Mouse (Mus musculus): ENCODE results near the gene Slc2a1. TPM values are rescaled to one million over a fixed set of nuclear protein-coding genes. Genes with fewer than 3 reads are reported as not detected.

The Slc2a1 gene
- total and polyA plus RNA-seq, 3 experiments = 33.4 to 64.9 (median 46.2) TPM

DNA sequence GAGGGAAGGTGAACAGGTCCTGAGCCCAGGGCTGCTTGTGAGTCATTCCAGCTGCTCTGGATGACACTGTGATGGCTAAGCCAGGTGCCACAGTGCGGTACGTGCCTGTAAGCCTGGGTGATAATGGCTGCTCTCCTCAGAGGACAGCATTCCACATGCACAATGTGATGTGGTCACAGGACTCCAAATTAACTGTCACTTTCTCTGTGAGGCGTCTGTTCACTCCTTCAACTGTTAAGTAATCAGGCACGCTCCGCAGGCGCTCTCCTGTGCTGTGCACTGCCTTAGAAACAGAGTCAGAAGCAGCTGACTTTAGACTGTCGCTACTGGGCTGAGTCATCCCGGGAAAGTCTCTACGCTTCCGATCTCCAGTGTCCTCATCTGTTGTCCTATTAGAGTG is 32.7 kb downstream of the Slc2a1 start:
- dilution Hi-C loops (cut with MboI; ENCODE audit: extremely low pct_ligation_motif_present, extremely low pct_unique_long_range_greater_than_20kb, low sequenced_read_pairs) (no loop called here), in situ Hi-C loops (cut with MboI; ENCODE audit: low pct_ligation_motif_present, low pct_unique_long_range_greater_than_20kb, low sequenced_read_pairs) (no loop called here)
- peaks cover 3 to 9% of the 10 kb centered on the region in 2 experiments; a peak in 3 of 4 replicates for H3K4me1 ChIP-seq (ENCODE audit: control insufficient read depth in 1 of 2, insufficient read depth in 2 of 2)
- peaks cover 4% of the 10 kb centered on the region for H3K9me3 ChIP-seq (replicated peaks; ENCODE audit: low read length)
- DNase-seq (ENCODE audit: extremely low read depth) = no peak
- H3K9ac ChIP-seq (ENCODE audit: insufficient read depth, low read depth) = no peak overlapping the region
- H3K27me3 ChIP-seq (replicated peaks) = no peaks in the 10 kb centered on the region
- no peaks in the 10 kb centered on the region for H3K79me2 ChIP-seq (replicated peaks; ENCODE audit: control insufficient read depth, extremely low read depth, insufficient read depth, poor library complexity, severe bottlenecking)
- TF ChIP-seq KAT2A (IDR thresholded peaks at IDR 0.05; ENCODE audit: insufficient replicate concordance, low read length) (no peak), MEF2A (IDR thresholded peaks at IDR 0.05; ENCODE audit: borderline replicate concordance, low read depth, low read length) (no peak), POLR2AphosphoS2 (IDR thresholded peaks at IDR 0.05; ENCODE audit: low read depth, low read length) (no peak), USF2 (conservative IDR thresholded peaks at IDR 0.05; ENCODE audit: low read depth, low read length) (no peak), CHD2 (IDR thresholded peaks at IDR 0.05; ENCODE audit: low read length) (no peak), GABPA (IDR thresholded peaks at IDR 0.05; ENCODE audit: insufficient replicate concordance, low read depth, low read length) (no peak), SIN3A (IDR thresholded peaks at IDR 0.05; ENCODE audit: low read length) (no peak), SMC3 (IDR thresholded peaks at IDR 0.05; ENCODE audit: low read depth, low read length) (no peak), ETS1 (conservative IDR thresholded peaks at IDR 0.05; ENCODE audit: low read depth, low read length) (0 out of 2 replicates have a peak, but pooled peaks have one; percentile 24), POLR2A (IDR thresholded peaks at IDR 0.05; ENCODE audit: low read depth, low read length) (no peak), NELFE (IDR thresholded peaks at IDR 0.05; ENCODE audit: low read depth, low read length) (no peak), EP300 (IDR thresholded peaks at IDR 0.05; ENCODE audit: low read length) (no peak), PAX5 (IDR thresholded peaks at IDR 0.05; ENCODE audit: low read length) (no peak), JUND (conservative IDR thresholded peaks at IDR 0.05; ENCODE audit: low read depth, low read length) (0 out of 2 replicates have a peak, but pooled peaks have one; percentile 22), ZNF384 (IDR thresholded peaks at IDR 0.05; ENCODE audit: low read depth, low read length) (no peak), E2F4 (IDR thresholded peaks at IDR 0.05; ENCODE audit: insufficient replicate concordance, low read depth, low read length) (no peak), IRF4 (IDR thresholded peaks at IDR 0.05; ENCODE audit: low read depth, low read length) (peak; percentile 69), JUN (IDR thresholded peaks at IDR 0.05; ENCODE audit: insufficient read depth, low read depth, low read length) (no peak), BHLHE40 (IDR thresholded peaks at IDR 0.05; ENCODE audit: low read depth, low read length) (peak; percentile 53; the same call in 1 of the 2 replicates)
- H3K4me2 ChIP-seq (ENCODE audit: insufficient read depth, low read depth, poor library complexity, severe bottlenecking) = no peak overlapping the region; the same call in 1 of the 2 replicates
- peaks cover 14 to 28% of the 10 kb centered on the region in 2 experiments for H3K36me3 ChIP-seq (replicated peaks in 1 of 2; ENCODE audit: control insufficient read depth in 1 of 2, insufficient read depth in 1 of 2, low read length in 1 of 2)
- no peak overlapping the region for H3K27ac ChIP-seq (ENCODE audit: insufficient read depth, low read depth)
- no peak overlapping the region for H3K4me3 ChIP-seq (replicated peaks in 1 of 3; ENCODE audit: low read depth in 2 of 3, low read length in 2 of 3, poor library complexity in 1 of 3)

- Histone ChIP-seq H3K36me3 (replicated peaks in 1 of 2; ENCODE audit: control insufficient read depth in 1 of 2, insufficient read depth in 1 of 2, low read length in 1 of 2) (peaks cover 6 to 17% of the 10 kb centered on the region in 2 experiments), H3K4me3 (replicated peaks in 1 of 3; ENCODE audit: low read depth in 2 of 3, low read length in 2 of 3, poor library complexity in 1 of 3) (no peak overlapping the region), H3K4me1 (ENCODE audit: control insufficient read depth in 1 of 2, insufficient read depth in 2 of 2) (peaks cover 7 to 10% of the 10 kb centered on the region in 2 experiments; a peak in 3 of 4 replicates), H3K9me3 (replicated peaks; ENCODE audit: low read length) (peaks cover 4% of the 10 kb centered on the region), H3K79me2 (replicated peaks; ENCODE audit: control insufficient read depth, extremely low read depth, insufficient read depth, poor library complexity, severe bottlenecking) (no peaks in the 10 kb centered on the region), H3K27me3 (replicated peaks) (no peaks in the 10 kb centered on the region), H3K27ac (ENCODE audit: insufficient read depth, low read depth) (no peak overlapping the region), H3K4me2 (ENCODE audit: insufficient read depth, low read depth, poor library complexity, severe bottlenecking) (no peak overlapping the region), H3K9ac (ENCODE audit: insufficient read depth, low read depth) (no peak overlapping the region)
- in situ Hi-C loops (cut with MboI; ENCODE audit: low pct_ligation_motif_present, low pct_unique_long_range_greater_than_20kb, low sequenced_read_pairs) = no loop called here
- DNase-seq (ENCODE audit: extremely low read depth) = no peak
- TF ChIP-seq NRF1 (IDR thresholded peaks at IDR 0.05; ENCODE audit: low read depth, low read length) (no peak), SMC3 (IDR thresholded peaks at IDR 0.05; ENCODE audit: low read depth, low read length) (peak; percentile 17), BHLHE40 (IDR thresholded peaks at IDR 0.05; ENCODE audit: low read depth, low read length) (peak; percentile 62), CTCF (conservative IDR thresholded peaks at IDR 0.05 in 1 of 2, IDR thresholded peaks at IDR 0.05 in 1 of 2; ENCODE audit: low read depth in 2 of 2, low read length in 2 of 2) (peak in 1 of 2 experiments; percentile 35; a peak in 1 of 4 replicates), ZMIZ1 (IDR thresholded peaks at IDR 0.05; ENCODE audit: low read depth, low read length) (no peak)
- dilution Hi-C loops (cut with MboI; ENCODE audit: extremely low pct_ligation_motif_present, extremely low pct_unique_long_range_greater_than_20kb, low sequenced_read_pairs) = no loop called here
Measured at GRCm38 (mm10) chr4:119142230-119142871, 33.8 kb downstream of the Slc2a1 start.

Data from CH12.LX (cell line).